Mouse (Mus musculus): ENCODE measurements at regions not wholly inside any gene's neighbourhood (a gene's known extent, or its start where the extent isn't known, plus 50 kb on each side); places are given as distances from the start of the nearest gene placed in this dataset.

- DNase-seq (ENCODE audit: low read depth, low spot score) = no peak
Measured at GRCm38 (mm10) chr4:66993740-66994139, 166.4 kb downstream of the Tlr4 start.

- DNase-seq (ENCODE audit: low read depth, low spot score) = peak; percentile 5
Measured at GRCm38 (mm10) chr4:67006220-67006768, 178.9 kb downstream of the Tlr4 start.

- no peak for DNase-seq (ENCODE audit: low read depth, low spot score)
Measured at GRCm38 (mm10) chr4:67011682-67012081, 184.3 kb downstream of the Tlr4 start.

GRCm38 (mm10) chr4:67044038-67044437 lies 216.7 kb downstream of the Tlr4 start:
- DNase-seq (ENCODE audit: low read depth, low spot score) = no peak
